Mouse (Mus musculus) cerebellum, adult 2 months (tissue): ENCODE measurements at regions not wholly inside any gene's neighbourhood (a gene's known extent, or its start where the extent isn't known, plus 50 kb on each side); places are given as distances from the start of the nearest gene placed in this dataset.

ENCODE experiments used
- DNase-seq, 2 experiments: peaks; one replicate each; pipeline ENCODE4 v3.0.0; 2021
- H3K27ac ChIP-seq: fragments of 200-500 bp; 2 replicates; pipeline ENCODE4 v1.5.1; 2012; ENCODE audit warnings: low read length, control low read depth, inconsistent platforms; ENCODE audit not compliant: insufficient read depth
- H3K27me3 ChIP-seq: fragments of 200-500 bp; 2 replicates; pipeline ENCODE4 v1.6.1; 2012; ENCODE audit warnings: inconsistent platforms, mild to moderate bottlenecking, low read length, moderate library complexity; ENCODE audit not compliant: control insufficient read depth, insufficient read depth
- H3K4me1 ChIP-seq: fragments of 200-500 bp; 2 replicates; pipeline ENCODE4 v1.6.1; 2011; ENCODE audit warnings: low read length; ENCODE audit not compliant: control insufficient read depth, insufficient read depth
- H3K4me3 ChIP-seq: fragments of 200-500 bp; replicated peaks from 2 replicates; pipeline ENCODE3; 2011; ENCODE audit warnings: mild to moderate bottlenecking, low read depth, low read length, control low read depth; ENCODE audit not compliant: insufficient read depth
- CTCF ChIP-seq: fragments of 200-500 bp; IDR thresholded peaks from 2 replicates; pipeline ENCODE4 v1.5.1; 2011; ENCODE audit warnings: low read depth, mild to moderate bottlenecking, control low read depth, low read length, moderate library complexity, borderline replicate concordance; ENCODE audit not compliant: insufficient read depth
- POLR2A ChIP-seq: fragments of 200-500 bp; IDR thresholded peaks from 2 replicates; pipeline ENCODE4 v1.6.1; 2011; ENCODE audit warnings: low read length, control low read depth, borderline replicate concordance; ENCODE audit not compliant: insufficient read depth
- whole genome bisulfite sequencing: fragments of 180-500 bp; shearing (Covaris S2); methylation state at CpG from one replicate; pipeline ENCODE4 v1.1.7; 2018; 5-methylcytosine and 5-hydroxymethylcytosine counted together

GRCm38 (mm10) chr6:54754810-54755209 is 61.9 kb upstream of the Znrf2 start:
- 72% methylated on average over 2 of the region's 2 CpGs for WGBS
- DNase-seq = no peak
- Histone ChIP-seq H3K27me3 (no peaks in the 10 kb centered on the region), H3K27ac (no peak overlapping the region), H3K4me3 (no peak overlapping the region), H3K4me1 (peaks cover under 1% of the 10 kb centered on the region; the same call in 1 of the 2 replicates)
- TF ChIP-seq CTCF = no peak
- TF ChIP-seq POLR2A = no peak

GRCm38 (mm10) chr6:54757511-54757911 is 59.2 kb upstream of the Znrf2 start:
- Histone ChIP-seq H3K27me3 (no peaks in the 10 kb centered on the region), H3K4me1 (peaks cover 2% of the 10 kb centered on the region; the same call in 1 of the 2 replicates), H3K4me3 (no peak overlapping the region), H3K27ac (no peak overlapping the region)
- no peak for DNase-seq
- TF ChIP-seq POLR2A = no peak
- 89% methylated on average over 5 of the region's 5 CpGs for WGBS

- WGBS = 3% methylated on average over 2 of the region's 2 CpGs
- H3K27ac ChIP-seq = no peak overlapping the region
- DNase-seq = peak; percentile 67 to 77
- TF ChIP-seq CTCF (no peak), POLR2A (no peak)
- no peaks in the 10 kb centered on the region for H3K27me3 ChIP-seq
- H3K4me3 ChIP-seq = no peak overlapping the region
- H3K4me1 ChIP-seq = peaks cover 2% of the 10 kb centered on the region; the same call in 1 of the 2 replicates
Observed at GRCm38 (mm10) chr6:54758112-54758511, 58.6 kb upstream of the Znrf2 start.

- Histone ChIP-seq H3K27ac (no peak overlapping the region), H3K4me3 (no peak overlapping the region), H3K4me1 (peaks cover 2% of the 10 kb centered on the region; the same call in 1 of the 2 replicates), H3K27me3 (no peaks in the 10 kb centered on the region)
- DNase-seq = no peak
- TF ChIP-seq CTCF = no peak
- 76% methylated on average over 8 of the region's 8 CpGs for WGBS
Observed at GRCm38 (mm10) chr6:54759263-54759662, 57.5 kb upstream of the Znrf2 start.

GRCm38 (mm10) chr6:54759942-54760498 is 56.7 kb upstream of the Znrf2 start:
- TF ChIP-seq POLR2A (no peak), CTCF (no peak)
- no peak for DNase-seq
- no peak overlapping the region for H3K4me3 ChIP-seq
- no peaks in the 10 kb centered on the region for H3K27me3 ChIP-seq
- WGBS = 34% methylated on average over 11 of the region's 11 CpGs
- H3K4me1 ChIP-seq = peaks cover 2% of the 10 kb centered on the region; the same call in 1 of the 2 replicates
- no peak overlapping the region for H3K27ac ChIP-seq

GRCm38 (mm10) chr6:54760541-54760940 is 56.2 kb upstream of the Znrf2 start:
- DNase-seq = no peak
- Histone ChIP-seq H3K27me3 (no peaks in the 10 kb centered on the region), H3K4me3 (no peak overlapping the region), H3K27ac (no peak overlapping the region), H3K4me1 (peaks cover 2% of the 10 kb centered on the region; the same call in 1 of the 2 replicates)
- 73% methylated on average over 2 of the region's 2 CpGs for WGBS
- no peak for TF ChIP-seq CTCF
- TF ChIP-seq POLR2A = no peak

- WGBS = 88% methylated on average over 5 of the region's 5 CpGs
- no peaks in the 10 kb centered on the region for H3K27me3 ChIP-seq
- H3K4me3 ChIP-seq = no peak overlapping the region
- H3K27ac ChIP-seq = no peak overlapping the region
- peaks cover 2% of the 10 kb centered on the region; the same call in 1 of the 2 replicates for H3K4me1 ChIP-seq
- TF ChIP-seq POLR2A (no peak), CTCF (no peak)
- DNase-seq = no peak
Observed at GRCm38 (mm10) chr6:54762021-54762420, 54.7 kb upstream of the Znrf2 start.

- H3K4me3 ChIP-seq = no peak overlapping the region
- H3K4me1 ChIP-seq = peaks cover 2% of the 10 kb centered on the region; the same call in 1 of the 2 replicates
- no peak for TF ChIP-seq CTCF
- no peak for TF ChIP-seq POLR2A
- no peaks in the 10 kb centered on the region for H3K27me3 ChIP-seq
- DNase-seq = no peak
- 75% methylated on average over 5 of the region's 5 CpGs for WGBS
- H3K27ac ChIP-seq = no peak overlapping the region
Observed at GRCm38 (mm10) chr6:54762499-54762898, 54.2 kb upstream of the Znrf2 start.

- no peak for DNase-seq
- Histone ChIP-seq H3K27ac (no peak overlapping the region), H3K4me3 (no peak overlapping the region), H3K27me3 (no peaks in the 10 kb centered on the region), H3K4me1 (peaks cover 2% of the 10 kb centered on the region; the same call in 1 of the 2 replicates)
- WGBS = 94% methylated on average over 4 of the region's 4 CpGs
- TF ChIP-seq POLR2A (no peak), CTCF (no peak)
Observed at GRCm38 (mm10) chr6:54763669-54764068, 53.0 kb upstream of the Znrf2 start.
